Mouse (Mus musculus) olfactory bulb, adult 2 months (tissue): Measurements from ENCODE around the gene Letm1.

Experiments used
- CTCF ChIP-seq: fragments of 200-500 bp; IDR thresholded peaks from 2 replicates; pipeline ENCODE4 v1.5.1; 2012; ENCODE audit warnings: low read depth, mild to moderate bottlenecking, low read length, moderate library complexity; ENCODE audit not compliant: insufficient read depth
- POLR2A ChIP-seq: fragments of 200-500 bp; IDR thresholded peaks from 2 replicates; pipeline ENCODE4 v1.6.1; 2012; ENCODE audit warnings: mild to moderate bottlenecking, low read depth, low read length, moderate library complexity; ENCODE audit not compliant: insufficient read depth

- TF ChIP-seq CTCF (no peak), POLR2A (no peak)
These were observed 48.8 kb downstream of the Letm1 start for GRCm38 (mm10) chr5:33733837-33734236.
